Mouse (Mus musculus) small intestine, adult 10 weeks (tissue): Measurements from ENCODE around the gene Qprt. TPM values are rescaled to one million over a fixed set of nuclear protein-coding genes. Genes with fewer than 3 reads are reported as not detected.

Experiments
- polyA plus RNA-seq: library from polyadenylated mRNA; stranded (reverse); fragments of 350-450 nt; fragmentation: Illumina TruSeq; extraction: RNeasy Lipid Tissue Mini Kit (QIAGEN cat#74804); gene quantifications from one replicate; pipeline ENCODE4 v1.2.3, GENCODE M21; 2014; ENCODE audit warnings: low replicate concordance

The Qprt gene
- 0.48 TPM for polyA plus RNA-seq

GRCm38 (mm10) chr7:127121911-127122270, at the start of gene Qprt:
Gene Qprt, minus strand, starts transcription at chr7:127122226.

DNA sequence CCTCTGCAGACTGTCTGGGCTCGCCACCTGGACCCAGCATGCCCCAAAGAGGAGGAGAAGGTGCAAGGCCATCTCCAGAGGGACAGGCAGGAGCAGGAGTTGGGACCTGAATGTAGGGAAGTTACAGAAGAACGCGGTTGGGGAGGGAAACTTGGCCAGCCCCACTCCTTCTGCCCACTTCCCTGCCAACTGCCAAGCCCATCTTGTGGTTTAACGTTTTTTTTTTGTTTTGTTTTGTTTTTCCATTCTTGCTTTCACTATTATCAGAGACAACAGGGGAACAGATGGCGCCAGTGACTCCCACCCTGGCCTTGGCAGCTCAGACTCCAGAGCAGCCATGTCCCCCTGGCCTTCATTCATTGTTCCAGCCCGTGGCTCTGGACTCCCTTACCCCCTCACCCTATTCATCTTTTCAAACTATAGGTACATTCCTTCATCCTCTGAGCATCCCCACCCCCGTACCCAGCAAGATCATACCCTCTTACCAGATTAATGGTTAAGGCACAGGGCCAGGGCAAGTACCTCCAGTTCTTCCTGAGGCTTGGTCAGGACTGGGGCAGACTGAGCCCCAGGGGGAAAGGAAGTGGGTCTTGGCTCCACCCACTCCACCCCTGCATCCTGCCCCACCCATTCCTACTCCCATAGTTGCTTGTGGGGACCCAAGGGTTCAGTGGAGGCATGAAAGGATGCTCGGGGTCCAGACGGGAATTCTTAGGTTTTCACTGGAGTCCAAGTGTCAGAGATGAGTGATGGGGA, 15.4 kb upstream of the Qprt start, which contains the start of gene Spn:
Gene Spn (minus strand): TSS at position 562 of the 756 bp plus-strand sequence.

GRCm38 (mm10) chr7:127091114-127091896, 30.7 kb downstream of the Qprt start, which contains the start of gene AI467606:
Gene AI467606, plus strand, starts transcription at chr7:127091359.

DNA sequence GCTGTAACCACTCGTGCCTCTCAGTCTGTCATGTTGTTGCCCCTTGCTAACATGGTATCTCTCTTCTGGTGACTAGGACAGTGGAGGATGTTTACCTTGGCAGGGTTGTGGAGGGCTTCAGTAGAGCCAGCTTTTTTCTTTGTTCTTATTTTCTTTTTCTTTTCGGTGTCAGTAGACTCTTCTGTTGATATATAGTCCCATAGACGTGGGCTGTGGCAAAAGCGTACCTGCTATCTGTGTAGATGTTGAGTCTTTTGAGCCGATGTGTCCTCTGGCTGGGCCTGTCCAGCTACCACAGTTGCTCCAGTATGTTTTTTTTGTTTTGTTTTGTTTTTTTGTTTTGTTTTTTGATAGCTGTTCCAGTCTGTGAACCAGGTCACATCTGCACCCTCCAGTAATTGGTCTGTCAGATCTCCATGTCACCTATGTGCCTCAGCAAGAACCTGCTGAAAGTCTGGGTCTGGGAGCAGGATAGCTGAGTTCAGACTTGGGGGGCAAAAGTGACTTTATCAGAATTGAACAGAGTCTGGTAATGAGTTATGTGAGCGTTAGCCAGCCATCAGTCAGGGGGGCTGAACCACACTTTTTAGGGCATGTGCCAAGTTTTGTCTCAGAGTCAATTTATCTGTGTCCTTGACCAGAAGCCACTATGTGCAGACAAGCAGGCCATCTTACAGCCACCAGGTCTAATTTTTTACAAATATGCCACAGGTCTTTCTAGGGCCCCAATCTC, 34.6 kb downstream of the Qprt start, which contains the start of gene Zg16:
Gene Zg16 (minus strand): TSS at position 51 of the 733 bp plus-strand sequence.

Other genes with a start within 250 kb of the Qprt start
- gene Taok2, start 237.5 kb downstream of the Qprt start, polyA plus RNA-seq, result 4.1 TPM
- 5.0 TPM for gene Tmem219, start 199.3 kb downstream of the Qprt start, polyA plus RNA-seq
- gene Kctd13, start 193.3 kb downstream of the Qprt start, polyA plus RNA-seq, result 1.8 TPM
- gene Asphd1, start 172.6 kb downstream of the Qprt start, polyA plus RNA-seq, result not detected
- 0.78 TPM for gene Sez6l2, start 171.7 kb downstream of the Qprt start, polyA plus RNA-seq
- 15.7 TPM for gene Cdipt, start 146.3 kb downstream of the Qprt start, polyA plus RNA-seq
- gene Cdiptos, start 146.1 kb downstream of the Qprt start, polyA plus RNA-seq, result 0.45 TPM
- gene Mvp, start 107.6 kb downstream of the Qprt start, polyA plus RNA-seq, result 0.74 TPM
- gene Pagr1b, start 105.7 kb downstream of the Qprt start, polyA plus RNA-seq, result not detected
- not detected for gene Pagr1a, start 104.9 kb downstream of the Qprt start, polyA plus RNA-seq
- gene Gm42742, start 101.1 kb downstream of the Qprt start, polyA plus RNA-seq, result 0.52 TPM
- gene Prrt2, start 101.0 kb downstream of the Qprt start, polyA plus RNA-seq, result not detected
- 13.0 TPM for gene Maz, start 95.2 kb downstream of the Qprt start, polyA plus RNA-seq
- gene Kif22, start 79.8 kb downstream of the Qprt start, polyA plus RNA-seq, result 0.97 TPM
- gene Zg16, start 34.9 kb downstream of the Qprt start, polyA plus RNA-seq, result 380 TPM
- gene AI467606, start 30.9 kb downstream of the Qprt start, polyA plus RNA-seq, result 1.6 TPM
- 0.89 TPM for gene Spn, start 15.6 kb upstream of the Qprt start, polyA plus RNA-seq
- gene Cd2bp2, start 73.8 kb upstream of the Qprt start, polyA plus RNA-seq, result 9.1 TPM
- gene Tbc1d10b, start 86.2 kb upstream of the Qprt start, polyA plus RNA-seq, result 3.0 TPM
- gene Mylpf, start 86.7 kb upstream of the Qprt start, polyA plus RNA-seq, result not detected
- gene Zfp553, start 110.8 kb upstream of the Qprt start, polyA plus RNA-seq, result 0.63 TPM
- gene Sept1, start 110.9 kb upstream of the Qprt start, polyA plus RNA-seq, result 1.5 TPM
- gene Zfp771, start 122.0 kb upstream of the Qprt start, polyA plus RNA-seq, result not detected
- gene Dctpp1, start 138.5 kb upstream of the Qprt start, polyA plus RNA-seq, result 0.78 TPM
- gene Sephs2, start 151.8 kb upstream of the Qprt start, polyA plus RNA-seq, result 171 TPM
- gene Itgal, start 174.0 kb upstream of the Qprt start, polyA plus RNA-seq, result 1.3 TPM
- gene Zfp768, start 223.4 kb upstream of the Qprt start, polyA plus RNA-seq, result 2.2 TPM